Mouse (Mus musculus) T-helper 2 cell (primary cell): ENCODE measurements around the gene Tradd.
"Not testable (repeated sequence)": the region's sequence is repeated elsewhere in the genome, so short reads cannot be mapped to it uniquely, and the experiment has no call there.

Source experiments
- in situ Hi-C: fragments of 300-600 bp; cut with MboI, MseI; formaldehyde crosslinking; loops from one replicate; pipeline ENCODE4 v1.15.1; 2025; ENCODE audit warnings: high pct_unique_total_duplicates

Gene Tradd

DNA sequence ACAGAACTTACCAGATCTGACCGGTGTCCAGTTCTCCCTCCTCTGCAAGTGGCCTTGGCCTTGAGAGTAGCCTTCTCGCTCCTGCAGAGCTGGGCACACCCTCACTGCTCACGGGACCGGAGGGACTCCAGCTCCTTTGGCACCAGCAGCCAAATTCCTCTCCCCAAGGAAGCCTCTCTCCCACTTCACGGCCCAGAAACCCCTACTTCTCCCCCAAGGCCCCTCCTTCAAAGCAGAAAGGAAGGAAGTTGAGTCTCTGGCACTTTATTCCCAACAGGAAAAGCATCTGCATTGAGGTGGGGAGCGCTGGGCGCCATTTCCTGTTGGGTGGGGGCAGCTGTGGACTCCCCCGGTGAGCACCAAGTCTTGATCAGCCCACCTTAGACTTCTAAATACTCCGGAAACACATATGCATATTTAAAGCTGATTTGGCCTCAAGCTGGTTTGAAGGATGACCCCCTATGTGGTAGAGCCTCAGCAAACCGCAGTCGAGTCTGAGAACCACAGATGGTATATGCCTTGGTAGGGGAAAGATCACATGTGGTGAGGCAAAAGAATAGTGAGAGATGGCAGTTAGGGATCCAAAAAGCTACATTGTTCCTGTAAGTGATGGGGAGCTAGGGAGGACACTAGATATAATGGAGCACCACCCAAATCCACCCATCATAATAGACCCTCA lies 31.6 kb upstream of the Tradd start, which contains the start of gene Exoc3l:
Gene Exoc3l, minus strand, starts transcription at position 207 of the 679 bp plus-strand sequence.
- in situ Hi-C loops, result no loop called here

DNA sequence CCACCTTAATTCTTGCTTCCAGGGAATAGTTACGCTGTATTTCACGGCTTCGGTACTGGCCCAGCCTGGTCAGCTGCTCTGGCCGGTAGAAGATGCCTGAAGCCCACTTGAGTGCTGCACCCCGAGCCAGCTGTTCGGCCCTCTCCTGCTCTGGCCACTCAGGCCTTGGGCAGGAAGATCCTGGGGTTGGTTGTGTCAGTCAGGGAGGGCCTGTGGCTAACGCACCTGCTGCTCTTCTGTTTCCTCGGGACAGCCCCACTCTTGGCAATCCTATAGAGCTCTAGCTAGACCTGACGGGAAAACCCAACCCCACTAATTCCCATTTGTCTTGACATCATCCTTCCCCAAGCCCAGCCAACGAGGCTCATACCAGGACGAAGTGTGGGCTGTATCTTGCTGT lies 30.8 kb upstream of the Tradd start:
- in situ Hi-C loops, result no loop called here

DNA sequence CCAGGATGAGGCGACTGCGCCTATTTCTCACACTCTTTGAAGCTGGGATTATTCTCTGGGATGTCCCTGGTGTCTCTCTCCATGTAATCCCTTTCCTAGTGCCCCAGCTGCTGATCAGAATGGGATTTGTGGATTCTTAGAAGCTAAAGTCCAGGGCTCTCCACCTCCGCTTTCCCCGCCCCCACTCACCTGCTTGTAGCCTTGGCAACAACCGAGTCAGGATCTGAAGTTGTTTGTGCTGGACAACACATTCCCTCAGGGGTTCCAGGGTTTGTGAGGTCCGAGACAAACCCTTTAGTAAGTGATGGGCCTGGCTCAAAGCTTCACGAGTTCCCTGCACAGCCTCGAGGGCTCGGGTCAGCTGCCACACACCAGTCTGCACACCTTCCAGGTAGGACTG lies 30.4 kb upstream of the Tradd start:
- in situ Hi-C loops, result no loop called here

DNA sequence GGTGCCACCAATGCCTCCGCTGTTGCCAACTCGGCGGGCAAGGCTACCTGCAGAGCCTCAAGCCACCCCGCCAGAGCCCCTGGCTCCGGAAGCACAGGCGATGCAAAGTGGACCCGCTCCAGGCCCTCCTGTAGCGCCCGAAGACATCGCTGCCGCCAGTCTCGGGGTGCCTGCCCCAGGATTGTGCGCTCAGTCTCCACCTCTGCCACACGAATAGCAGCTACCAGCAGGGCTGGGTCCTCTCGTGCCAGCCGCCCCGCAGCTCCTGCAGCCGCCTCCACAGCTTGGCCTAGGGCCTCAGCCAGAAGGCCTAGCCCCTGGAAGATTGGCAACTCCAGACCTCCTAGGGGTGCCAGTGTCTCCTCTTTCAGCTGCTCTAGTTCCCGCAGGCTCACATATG lies 29.0 kb upstream of the Tradd start:
- in situ Hi-C loops, result no loop called here

DNA sequence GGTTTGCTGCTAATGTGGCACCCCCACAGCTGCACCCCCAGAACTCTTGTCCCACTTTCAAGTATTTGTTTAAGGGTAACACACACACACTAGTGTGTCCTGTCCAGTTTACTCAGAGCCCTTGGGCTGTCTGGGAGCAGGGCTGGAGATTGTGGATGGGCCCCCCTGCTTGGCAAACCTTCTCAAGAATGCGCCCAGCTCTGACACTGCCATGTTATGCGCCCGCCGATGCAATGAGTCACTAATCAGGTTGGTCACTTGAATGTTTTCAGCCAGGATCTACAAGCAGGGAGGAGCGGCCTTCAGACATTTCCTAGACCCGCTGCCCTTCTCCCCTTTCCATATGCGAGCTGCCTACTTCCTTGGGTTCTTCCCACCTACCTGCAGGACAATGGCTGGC lies 28.1 kb upstream of the Tradd start:
- in situ Hi-C loops, result no loop called here

DNA sequence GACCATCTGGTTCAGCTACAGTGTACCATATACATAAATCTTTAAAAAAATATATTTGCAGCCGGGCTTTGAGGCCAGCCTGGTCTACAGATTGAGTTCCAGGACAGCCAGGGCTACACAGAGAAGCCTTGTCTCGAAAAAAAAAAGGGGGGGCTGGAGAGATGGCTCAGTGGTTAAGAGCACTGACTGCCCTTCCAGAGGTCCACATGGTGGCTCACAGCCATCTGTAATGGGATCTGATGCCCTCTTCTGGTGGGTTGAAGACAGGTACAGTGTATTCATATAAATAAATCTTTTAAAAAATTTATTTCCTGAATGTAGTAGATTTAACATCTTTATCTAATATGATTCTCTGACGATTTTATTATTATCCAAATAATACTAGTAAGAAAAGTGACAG lies 27.4 kb upstream of the Tradd start:
- in situ Hi-C loops, result not testable (repeated sequence)

DNA sequence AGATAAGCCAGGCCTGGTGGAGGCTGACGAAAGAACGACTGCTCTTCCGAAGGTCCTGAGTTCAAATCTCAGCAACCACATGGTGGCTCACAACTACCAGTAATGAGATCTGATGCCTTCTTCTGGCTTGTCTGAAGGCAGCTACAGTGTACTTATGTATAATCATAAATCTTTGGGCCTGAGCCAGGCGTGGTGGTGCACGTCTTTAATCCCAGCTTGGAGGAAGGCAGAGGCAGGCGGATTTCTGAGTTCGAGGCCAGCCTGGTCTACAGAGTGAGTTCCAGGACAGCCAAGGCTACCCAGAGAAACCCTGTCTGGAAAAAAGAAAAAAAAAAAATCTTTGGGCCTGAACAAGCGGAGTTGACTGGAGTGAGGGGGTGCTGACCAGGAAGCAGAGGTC lies 27.0 kb upstream of the Tradd start:
- in situ Hi-C loops, result not testable (repeated sequence)

DNA sequence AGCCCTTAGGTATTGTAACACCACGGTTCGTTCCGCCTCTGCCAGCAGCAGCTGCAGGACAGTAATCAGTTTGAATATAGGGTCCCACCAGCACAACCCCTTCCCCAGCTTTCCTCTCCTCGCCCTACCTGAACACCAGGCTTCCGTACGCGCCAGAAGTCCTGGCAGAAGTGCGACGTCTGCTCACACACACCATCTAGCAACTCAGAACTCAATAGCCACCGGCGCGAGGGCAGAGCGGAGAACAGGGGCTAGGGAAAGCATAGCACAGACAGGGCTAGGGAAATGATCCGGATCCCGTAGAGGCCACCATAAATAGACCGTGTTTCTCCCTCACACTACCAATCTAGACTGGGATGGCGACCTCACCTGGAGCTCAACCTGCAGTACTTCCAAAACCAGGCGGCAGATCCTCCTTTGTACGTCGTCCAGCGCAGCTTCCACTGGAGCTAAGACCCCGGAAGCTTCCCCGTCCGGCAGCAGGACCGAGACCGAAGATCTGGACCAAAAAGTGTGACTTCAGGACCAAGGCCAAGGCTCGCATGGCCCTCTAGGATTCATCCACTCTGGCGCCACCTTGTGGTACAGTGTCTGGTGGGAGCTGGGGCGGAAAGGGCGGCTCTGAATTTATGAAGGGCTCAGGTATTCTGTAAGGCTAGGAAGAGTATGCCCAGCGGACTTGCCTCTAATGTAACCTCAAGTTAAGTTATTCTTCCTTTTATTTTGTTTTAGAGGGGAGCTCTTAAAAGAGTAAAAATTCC lies 26.3 kb upstream of the Tradd start:
- in situ Hi-C loops, result no loop called here

DNA sequence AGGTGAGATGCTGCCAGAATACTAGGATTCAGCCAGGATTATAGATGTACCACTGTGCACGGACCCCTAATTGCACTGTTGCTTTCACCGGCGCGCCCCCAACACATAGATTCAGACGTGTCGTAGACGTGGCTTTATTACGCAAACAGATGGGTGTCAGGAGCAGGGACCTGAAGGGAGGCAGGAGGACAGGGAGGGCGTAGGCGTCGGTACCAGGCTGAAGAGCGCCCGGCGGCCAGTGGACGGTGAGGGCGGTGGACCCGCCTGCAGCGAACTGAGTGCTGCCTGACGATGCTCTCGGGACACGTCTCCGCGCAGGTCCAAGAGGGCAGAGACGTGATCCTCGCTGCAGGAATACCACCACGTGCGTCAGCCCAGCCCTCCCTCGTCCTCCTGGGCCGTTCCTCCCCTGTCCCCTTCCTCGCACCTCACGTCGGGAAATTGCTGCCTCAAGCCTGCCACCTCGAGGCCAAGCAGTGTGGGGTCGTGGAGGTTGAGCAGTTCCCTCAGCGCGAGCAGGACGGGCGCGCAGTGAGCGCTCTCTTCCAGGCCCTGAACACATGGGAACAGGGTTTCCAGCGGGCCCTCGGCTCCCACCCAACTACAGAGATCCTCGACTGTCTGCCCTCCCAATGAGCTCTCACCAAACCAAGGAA lies 25.5 kb upstream of the Tradd start, which contains the start of gene 4931428F04Rik:
Gene 4931428F04Rik, minus strand, starts transcription at position 60 of the 656 bp plus-strand sequence.
- in situ Hi-C loops, result no loop called here

DNA sequence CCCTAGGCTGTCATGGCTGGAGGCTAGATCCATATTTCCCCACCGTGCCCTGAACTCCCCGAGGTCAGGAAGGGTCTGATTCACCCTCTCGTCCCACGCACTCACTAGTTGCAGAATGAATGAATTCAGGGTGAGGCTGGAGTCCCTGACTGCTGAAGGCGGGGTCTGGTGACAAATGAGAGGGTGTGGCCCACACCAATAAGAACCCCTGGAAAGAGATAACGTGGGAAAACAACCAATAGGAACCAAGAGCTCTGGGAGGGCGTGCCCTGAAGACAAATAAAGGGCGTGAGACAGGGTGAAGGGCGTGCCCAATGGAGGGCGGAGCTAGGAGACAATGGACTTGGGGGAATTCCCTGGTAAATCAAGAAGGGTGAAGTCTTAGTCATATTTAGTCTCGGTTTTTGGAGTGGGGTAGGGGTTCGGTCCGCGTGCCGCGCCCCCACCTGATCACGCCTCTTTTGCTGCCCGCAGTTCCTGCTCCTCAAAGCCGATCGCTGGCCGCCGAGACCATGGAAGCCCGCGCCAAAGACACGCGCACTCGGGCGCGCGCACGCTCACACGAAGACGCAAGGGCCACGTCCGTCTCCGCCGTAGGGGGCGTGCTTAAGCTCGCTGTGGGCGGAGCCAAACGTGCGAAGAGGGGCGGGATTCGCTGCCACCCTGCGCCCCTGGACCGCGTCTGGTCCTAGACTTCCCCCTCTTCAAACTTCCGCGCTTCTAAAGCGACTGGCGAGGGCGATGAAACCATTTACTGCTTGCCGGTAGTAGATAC lies 24.7 kb upstream of the Tradd start:
- in situ Hi-C loops, result no loop called here

DNA sequence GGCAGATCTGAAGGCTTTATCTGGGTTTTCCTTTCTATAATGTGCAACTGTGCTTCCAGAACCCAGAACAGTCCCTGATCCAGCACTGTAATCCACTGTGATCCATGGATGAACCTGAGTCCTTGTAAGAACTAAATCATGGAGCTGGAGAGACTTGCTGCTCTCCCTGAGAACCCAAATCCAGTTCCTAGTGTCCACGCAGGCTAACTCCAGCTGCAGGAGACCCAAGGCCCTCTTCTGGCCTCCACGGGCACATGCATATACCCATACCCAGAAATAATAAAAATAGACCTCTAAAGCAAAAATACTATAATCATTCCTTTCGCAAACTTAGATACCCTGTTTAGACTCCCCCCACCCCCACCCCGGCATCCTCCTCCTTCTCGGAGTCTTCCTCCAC lies 23.8 kb upstream of the Tradd start:
- in situ Hi-C loops, result no loop called here

DNA sequence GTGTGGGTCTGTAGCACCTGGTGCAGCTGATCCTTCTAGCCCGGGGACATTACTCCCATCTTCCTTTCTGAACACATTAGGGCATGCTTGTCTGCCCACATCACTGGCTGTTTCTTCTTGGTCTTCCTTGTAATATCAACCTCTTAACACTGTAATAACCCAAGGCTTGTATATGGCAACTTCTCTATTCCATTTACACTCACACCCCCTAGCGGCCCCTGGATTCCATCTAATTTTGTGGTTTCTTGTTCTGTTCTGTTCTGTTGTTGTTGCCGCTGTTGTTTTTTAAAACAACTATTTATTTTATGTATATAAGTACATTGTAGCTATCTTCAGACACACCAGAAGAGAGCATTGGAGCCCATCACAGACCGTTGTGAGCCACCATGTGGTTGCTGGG lies 22.5 kb upstream of the Tradd start:
- in situ Hi-C loops, result no loop called here

DNA sequence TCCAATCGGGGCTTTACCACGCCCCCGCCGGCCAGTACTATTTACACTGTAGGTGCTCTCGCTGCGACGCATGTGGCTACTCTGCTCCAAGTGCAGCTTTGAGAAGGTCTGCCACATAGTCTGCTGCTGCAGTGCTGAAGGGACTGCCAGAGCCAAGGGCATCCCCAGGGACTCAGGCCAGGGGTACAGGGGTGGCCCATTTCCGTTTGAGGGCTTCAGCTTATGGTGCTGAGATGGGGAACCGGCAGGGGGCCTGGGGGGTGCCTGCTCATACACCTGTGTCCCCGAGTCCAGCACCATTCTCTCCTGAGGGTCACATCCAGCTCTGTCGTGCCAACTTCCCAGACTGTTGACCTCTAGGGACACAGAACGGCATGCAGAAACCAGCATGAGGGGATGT lies 21.1 kb upstream of the Tradd start:
- in situ Hi-C loops, result no loop called here

DNA sequence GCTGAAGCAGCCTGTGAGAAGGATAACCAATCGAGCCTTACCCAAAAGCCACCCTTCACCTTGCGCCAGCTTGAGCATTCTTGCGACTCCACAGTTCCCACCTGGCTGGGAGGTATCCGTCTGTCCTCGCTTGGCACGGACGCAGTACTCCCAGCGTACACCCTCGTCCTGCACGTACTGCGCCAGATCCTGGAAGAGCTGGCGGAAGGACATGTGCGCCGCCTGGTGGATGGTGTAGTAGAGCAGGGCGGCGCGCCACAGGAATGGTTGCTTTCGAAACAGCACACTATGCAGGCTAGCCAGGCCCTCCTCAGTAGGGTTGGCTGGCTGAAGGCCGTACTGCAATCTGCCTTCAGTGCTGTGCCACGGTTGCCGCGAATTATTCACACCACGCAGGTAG lies 18.7 kb upstream of the Tradd start:
- in situ Hi-C loops, result no loop called here

DNA sequence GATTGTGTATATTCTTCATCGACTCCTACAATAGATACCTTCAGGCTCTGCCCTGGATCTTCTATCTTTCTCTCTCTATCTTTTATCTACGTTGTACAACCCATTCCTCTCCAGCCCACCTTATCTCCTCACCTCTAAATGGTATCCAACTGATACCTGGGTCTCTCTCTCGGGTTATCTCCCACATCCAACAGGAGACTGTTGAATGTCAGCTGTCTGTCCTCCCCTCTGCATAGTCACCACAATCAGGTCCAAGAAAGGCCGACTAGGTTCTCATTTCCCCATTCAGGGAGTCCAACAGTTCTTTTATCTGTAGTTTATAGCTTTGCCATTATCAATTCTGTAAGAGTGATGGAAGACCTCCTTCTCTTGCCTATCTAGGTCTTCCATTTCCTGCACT lies 17.8 kb upstream of the Tradd start:
- in situ Hi-C loops, result no loop called here

DNA sequence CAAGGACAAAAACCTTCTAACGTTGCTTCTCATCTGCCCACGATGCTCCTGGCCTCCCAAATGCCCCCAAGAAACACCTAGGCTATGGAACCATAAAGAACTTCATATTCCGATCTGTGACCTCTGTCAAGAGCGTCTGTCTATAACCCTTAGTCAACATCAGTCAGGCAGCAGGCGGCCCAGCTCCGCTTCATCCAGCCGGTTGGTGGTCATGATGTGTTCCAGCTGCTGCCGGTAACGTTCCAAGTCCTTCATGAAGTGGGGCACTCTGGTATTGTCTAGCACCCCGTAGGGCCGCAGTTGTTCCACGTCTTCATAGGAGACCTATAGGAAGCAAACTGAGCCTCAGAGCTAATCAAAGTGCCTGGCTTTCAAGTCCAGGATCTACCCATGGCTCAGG lies 17.4 kb upstream of the Tradd start:
- in situ Hi-C loops, result no loop called here

DNA sequence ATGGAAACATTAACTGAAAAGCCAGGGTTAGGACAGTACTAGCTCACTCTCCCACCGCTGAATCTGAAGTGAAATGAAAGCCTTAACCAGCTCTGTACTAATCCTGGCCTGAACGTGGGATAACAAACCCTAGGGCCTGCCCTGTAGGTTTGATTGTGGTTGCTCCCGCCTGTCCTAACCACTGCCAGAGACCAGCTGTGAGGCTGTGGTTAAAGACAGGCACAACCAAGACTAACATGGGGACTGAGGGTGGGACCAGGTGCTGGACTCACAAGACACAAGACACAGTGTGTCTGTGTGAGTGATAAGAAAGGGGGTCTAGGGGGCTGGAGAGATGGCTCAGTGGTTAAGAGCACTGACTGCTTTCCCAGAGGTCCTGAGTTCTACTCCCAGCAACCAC lies 16.2 kb upstream of the Tradd start:
- in situ Hi-C loops, result no loop called here

DNA sequence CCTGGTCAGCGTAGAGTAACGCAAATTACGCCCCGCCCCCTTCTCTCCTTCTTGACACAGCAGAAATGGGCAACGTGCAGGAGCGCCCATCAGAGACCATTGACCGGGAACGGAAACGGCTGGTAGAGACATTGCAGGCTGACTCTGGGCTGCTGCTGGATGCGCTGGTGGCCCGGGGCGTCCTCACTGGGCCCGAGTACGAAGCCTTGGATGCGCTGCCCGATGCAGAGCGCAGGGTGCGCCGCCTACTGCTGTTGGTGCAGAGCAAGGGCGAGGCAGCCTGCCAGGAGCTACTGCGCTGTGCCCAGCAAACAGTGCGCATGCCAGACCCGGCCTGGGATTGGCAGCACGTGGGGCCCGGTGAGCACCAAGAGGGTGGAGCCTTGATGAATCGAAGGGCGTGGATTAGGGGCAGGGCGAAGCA lies 14.5 kb upstream of the Tradd start:
- in situ Hi-C loops, result no loop called here

DNA sequence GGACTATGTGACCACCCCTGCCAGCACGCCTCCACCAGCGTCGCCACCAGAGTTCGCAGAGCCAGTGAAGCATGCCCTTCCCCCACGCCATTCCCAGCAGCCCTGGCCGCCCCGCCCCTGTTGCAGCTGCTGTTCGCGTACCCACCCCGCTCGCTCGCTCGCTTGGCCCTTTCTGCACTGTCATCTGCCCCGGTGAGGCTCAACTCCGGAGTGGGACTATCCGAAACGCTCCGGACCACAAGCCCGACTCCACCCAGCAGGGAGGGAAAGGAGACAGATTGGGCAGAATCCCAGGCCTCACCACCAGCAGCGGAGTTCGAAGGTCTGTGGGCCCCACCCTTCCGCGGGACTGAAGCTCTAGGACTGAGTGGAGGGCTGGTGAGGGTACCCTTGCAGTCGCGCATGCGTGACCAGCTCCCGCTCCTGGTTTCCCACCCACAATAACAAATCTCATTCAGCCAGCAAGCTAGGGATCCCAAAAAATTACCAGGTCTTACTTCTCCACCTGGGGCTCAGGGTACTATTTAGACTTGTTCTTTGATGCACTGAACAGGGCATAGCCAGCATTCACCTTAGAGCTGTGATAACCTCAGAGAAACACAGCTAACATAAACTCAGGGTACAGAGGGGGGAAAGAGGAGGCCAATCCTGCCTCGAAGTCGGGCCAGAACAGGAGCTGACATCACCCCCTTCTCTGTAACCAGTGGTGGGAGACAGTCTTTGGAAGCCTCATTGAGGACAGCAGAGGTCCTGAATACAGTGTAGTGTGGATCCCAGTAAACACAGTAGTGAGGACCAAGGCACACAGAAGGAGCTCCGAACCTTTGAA lies 12.1 kb upstream of the Tradd start:
- in situ Hi-C loops, result no loop called here

DNA sequence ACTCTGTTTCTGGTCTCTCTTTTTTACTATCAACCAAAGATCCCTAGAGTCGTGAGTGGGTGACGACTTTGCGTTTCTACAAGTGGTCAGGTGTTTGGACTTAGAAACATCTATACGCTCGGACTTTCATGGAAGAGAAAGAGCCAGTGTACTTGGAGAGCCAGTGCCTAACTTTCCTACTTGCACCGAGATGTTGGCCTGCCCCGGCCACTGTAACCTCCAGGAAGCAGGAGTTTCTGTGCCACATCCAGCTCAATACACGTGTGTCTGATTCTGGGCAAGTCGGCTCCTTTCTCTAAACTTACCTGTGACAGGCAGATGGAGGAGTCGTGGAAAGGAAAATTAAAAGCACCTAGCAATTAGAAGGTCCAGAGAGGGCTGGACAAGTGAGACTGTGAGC lies 11.4 kb upstream of the Tradd start, which contains the start of gene Nol3:
Gene Nol3, plus strand, starts transcription at position 301 of the 400 bp plus-strand sequence.
- in situ Hi-C loops, result no loop called here

DNA sequence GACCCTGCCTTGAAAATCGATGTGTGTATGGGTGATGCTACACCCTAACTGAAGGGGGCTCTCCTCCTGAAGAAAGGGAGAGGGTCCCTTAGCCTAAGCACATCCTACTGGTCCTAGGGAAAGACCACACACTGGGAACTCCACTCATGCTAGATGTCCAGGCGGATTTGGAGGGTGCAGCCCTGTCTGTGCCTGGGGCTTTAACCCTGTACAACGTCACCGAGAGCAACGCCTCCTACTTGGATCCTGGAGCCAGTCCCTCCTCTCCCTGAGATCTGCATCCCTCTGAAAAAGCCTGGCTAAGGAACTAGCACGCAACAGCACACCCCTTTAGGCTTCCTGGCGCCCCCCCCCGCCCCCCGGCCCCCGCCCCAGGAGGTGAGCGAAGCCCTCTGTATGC lies 11.0 kb upstream of the Tradd start:
- in situ Hi-C loops, result no loop called here
